Mouse (Mus musculus) inflammation-experienced regulatory T-cells (primary cell): ENCODE results near the gene Adam15. TPM values are rescaled to one million over a fixed set of nuclear protein-coding genes. Genes with fewer than 3 reads are reported as not detected.

Source experiments
- polyA plus RNA-seq, 2 experiments: library from polyadenylated mRNA; unstranded; fragments of 100-300 nt; shearing (Covaris generic); gene quantifications; one replicate each; pipeline ENCODE4 v1.2.1; 2017

Adam15 gene
- polyA plus RNA-seq, result 10 to 100 TPM; 24.1 to 31.4 TPM

DNA sequence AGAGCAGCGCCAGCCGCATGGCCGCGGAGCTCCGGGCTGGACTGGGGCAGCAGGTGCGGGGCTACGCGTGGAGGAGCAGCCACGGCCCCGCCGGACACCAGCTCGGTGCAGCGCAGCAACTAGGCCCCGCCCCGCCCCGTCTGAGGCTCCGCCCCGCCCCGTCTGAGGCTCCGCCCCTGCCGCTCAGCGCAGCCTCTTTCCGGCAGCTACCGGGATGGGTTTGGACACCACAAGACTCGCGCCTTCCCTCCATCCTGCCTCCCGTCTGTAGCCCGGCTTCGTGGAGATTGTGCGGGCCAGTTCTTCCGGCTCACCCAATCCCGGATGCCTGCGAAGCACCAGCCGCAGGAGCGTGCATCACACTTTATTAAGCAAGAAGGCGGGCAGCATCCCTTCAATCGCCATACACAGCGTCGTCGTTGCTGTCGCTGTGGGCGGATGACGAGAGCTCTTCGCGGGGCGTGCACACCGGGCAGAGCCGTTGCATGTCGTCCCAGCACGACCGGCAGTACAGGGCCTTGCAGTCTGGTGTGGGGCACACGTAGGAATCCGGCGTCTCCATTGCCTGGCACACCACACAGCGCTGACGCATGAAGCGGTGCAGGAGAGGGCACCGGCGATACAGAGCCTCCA, at the start of gene Adam15:
Adam15 (minus strand) TSS at position 128 of the 633 bp plus-strand sequence.

DNA sequence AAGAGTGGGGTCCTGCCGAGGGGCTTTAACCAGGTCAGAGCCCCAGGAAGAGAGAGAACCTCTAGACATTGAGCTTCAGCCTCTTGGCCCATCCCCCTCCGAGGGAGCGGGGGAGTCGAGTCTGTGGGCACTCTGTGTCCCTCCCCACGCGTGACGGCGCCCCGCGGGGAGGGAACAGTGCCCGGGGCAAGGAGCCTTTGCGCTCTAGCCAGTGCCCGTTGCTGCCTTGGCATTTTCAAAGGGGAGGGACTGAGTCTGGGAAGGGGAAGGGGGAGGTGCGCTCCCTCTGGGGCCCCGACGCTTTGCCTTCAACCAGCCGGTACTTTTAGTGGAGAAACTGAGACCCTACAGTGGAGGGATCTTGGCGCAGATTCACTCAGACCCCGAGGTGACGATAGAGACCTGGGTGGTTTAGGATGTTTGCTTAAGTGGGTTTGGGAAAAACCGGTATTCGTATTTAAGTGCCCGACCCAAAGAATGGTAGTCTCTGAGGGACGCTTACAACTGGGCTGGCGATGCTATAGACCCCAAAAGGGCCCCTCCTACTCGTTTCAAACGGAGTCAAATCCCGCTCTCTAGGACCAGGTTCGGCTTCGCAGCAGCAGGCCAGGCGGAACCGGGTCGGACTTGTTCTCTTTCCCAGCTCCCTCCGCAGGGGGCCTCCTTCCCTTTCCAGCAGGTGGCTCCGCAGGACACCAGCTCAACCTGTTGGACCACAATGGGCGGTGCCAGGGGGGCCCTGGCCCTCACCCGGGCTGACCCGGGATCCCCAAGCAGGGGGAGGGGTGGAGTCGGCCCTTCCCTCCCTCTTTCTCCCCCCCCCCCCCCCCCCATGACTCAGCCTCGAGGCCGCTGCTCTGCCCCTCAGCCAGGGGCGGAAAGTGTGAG, 44.5 kb upstream of the Adam15 start, which contains the start of gene Zbtb7b:
Zbtb7b (minus strand) TSS at position 771 of the 888 bp plus-strand sequence.

DNA sequence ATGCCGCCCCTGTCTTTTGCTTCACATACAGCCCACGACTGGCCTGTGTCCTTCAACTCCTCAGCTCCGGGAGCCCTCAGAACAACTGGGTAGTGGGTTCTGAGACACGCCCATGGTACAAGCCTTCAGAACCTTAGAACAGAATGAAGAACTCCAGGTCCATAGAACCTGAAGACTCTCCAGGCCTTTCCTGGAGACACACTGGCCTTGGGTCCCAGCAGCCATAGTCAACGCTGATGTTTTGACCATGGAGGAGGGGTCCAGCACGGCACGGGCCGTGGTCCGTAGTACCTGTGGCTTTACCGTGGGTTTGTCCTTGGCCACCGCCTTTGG, 15.3 kb upstream of the Adam15 start, which contains the start of gene Dcst1:
Dcst1 (minus strand) TSS at position 101 of the 333 bp plus-strand sequence.

DNA sequence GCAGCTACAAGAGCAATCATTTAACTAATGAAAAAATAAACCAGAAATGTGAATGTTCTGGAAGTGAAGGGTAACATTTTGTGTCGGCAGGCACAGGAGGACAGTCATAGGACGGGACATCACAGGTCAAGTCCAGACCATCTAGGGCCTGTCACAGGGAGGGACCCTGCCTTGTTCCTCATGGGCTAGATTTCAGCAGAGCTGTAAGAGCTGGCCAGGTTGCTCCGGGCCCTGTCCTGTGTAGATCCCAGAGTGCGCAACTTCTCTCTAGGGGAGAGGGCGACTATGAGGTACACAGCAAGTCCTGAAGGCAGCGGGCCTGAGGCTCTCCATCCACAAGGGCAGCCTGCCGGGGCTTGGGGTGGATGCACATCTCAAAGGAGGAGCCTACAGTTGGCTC, 11.9 kb upstream of the Adam15 start, which contains the start of gene Dcst2:
Dcst2 (plus strand) TSS at position 301 of the 400 bp plus-strand sequence.

DNA sequence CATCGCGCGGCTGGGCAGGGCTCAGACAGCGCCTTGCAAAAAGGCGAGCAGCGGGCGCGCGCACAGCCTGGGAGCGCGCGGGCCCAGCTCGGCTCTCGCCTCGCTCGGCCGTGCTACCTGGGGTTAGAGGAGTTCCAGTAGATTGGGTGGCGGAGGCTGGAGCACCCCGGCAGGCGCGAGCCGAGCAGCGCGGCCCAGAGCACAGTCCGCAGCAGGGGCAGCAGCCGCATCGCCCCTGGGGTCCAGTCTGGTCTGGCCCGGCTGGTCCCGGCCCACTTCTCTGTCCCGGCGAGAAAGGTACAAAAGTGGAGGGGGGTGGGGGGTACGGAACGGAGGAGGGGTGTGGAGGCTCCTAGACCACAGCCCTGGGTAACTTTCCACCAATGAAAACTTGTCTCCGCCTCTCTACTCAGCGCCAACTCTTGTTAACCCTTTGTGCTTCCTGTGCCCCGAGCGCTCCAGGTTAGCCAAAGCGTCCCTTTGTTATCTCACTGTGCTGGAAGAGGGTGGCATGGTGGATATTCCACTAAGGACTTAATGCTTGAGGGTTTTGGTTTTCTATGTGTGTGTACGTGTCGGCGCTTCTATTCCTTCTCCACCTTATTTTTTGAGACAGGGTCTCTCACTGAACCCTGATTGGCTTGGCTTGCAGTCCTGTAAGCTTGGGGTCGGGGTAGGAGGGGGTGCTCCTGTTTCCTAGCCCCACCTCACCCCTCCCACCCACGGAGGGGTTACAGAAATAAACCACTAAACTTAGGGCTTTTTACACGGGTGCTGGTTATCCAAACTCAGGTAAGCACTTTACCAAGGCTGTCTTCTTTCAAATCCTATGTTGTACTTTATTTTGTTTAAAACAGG, 11.8 kb downstream of the Adam15 start, which contains the start of gene Efna4:
Efna4 (minus strand) TSS at position 308 of the 858 bp plus-strand sequence.

DNA sequence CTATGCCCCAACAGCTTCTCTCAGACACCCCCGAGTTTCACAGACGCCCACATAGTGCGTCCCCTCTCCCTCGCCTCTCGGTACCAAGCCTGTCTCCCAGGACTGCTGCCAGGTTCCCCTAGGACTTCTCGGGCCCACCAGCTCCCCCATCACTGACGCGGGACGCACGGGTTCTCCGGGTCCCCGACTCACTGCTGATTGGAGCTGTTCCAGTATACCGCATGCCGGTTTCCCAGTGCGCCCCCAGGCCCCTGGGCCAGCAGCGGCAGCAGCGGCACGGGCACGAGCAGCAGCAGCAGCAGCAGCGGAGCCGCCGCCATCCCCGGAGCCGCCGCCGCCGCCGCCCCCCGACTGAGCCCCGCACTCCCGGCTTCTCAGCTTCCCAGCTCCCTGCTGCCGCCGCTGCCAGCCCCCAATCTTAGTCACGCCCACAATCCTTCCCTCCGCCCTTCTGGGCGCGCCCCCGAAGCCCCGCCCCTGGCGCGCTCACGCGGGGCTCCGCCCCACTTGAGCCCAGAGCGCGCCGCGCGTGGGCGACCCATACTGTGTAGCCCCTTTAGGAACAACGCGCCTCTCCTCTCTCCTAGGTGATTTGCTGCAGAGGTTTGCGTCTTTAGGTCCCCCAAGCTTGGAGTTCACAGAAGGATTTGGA, 27.2 kb downstream of the Adam15 start, which contains the start of gene Efna3:
Efna3 (minus strand) TSS at position 452 of the 652 bp plus-strand sequence.

Other genes starting within 250 kb of the Adam15 start
- gene Gm43738, start 248.9 kb downstream of the Adam15 start, polyA plus RNA-seq, result under 1 TPM in 1 of 2 experiments, not detected in 1; 0.23 TPM
- 100 to 1,000 TPM in 1 of 2 experiments, 10 to 100 TPM in 1; 59.8 to 110 TPM for gene Fdps, start 248.0 kb downstream of the Adam15 start, polyA plus RNA-seq
- 1 to 10 TPM in 1 of 2 experiments, not detected in 1; 1.8 TPM for gene Pklr, start 213.9 kb downstream of the Adam15 start, polyA plus RNA-seq
- gene Hcn3, start 189.8 kb downstream of the Adam15 start, polyA plus RNA-seq, result 1 to 10 TPM in 1 of 2 experiments, under 1 TPM in 1; 0.76 to 2.1 TPM
- gene Clk2, start 185.2 kb downstream of the Adam15 start, polyA plus RNA-seq, result 100 to 1,000 TPM; 115 to 129 TPM
- gene Scamp3, start 172.5 kb downstream of the Adam15 start, polyA plus RNA-seq, result 100 to 1,000 TPM; 257 to 293 TPM
- 100 to 1,000 TPM; 204 to 228 TPM for gene Fam189b, start 166.9 kb downstream of the Adam15 start, polyA plus RNA-seq
- gene Gba, start 147.1 kb downstream of the Adam15 start, polyA plus RNA-seq, result 100 to 1,000 TPM; 120 to 135 TPM
- 1 to 10 TPM in 1 of 2 experiments, under 1 TPM in 1; 0.88 to 1.6 TPM for gene Thbs3, start 134.8 kb downstream of the Adam15 start, polyA plus RNA-seq
- gene Mtx1, start 122.9 kb downstream of the Adam15 start, polyA plus RNA-seq, result 100 to 1,000 TPM; 121 to 126 TPM
- 1 to 10 TPM in 1 of 2 experiments, not detected in 1; 1.2 TPM for gene Muc1, start 120.9 kb downstream of the Adam15 start, polyA plus RNA-seq
- gene Krtcap2, start 104.0 kb downstream of the Adam15 start, polyA plus RNA-seq, result 100 to 1,000 TPM; 235 to 244 TPM
- 1 to 10 TPM; 3.0 to 3.5 TPM for gene Trim46, start 103.7 kb downstream of the Adam15 start, polyA plus RNA-seq
- gene Dpm3, start 90.6 kb downstream of the Adam15 start, polyA plus RNA-seq, result 10 to 100 TPM; 84.5 to 92.4 TPM
- 100 to 1,000 TPM; 239 to 241 TPM for gene Slc50a1, start 79.4 kb downstream of the Adam15 start, polyA plus RNA-seq
- gene Efna1, start 68.9 kb downstream of the Adam15 start, polyA plus RNA-seq, result not detected
- under 1 TPM in 1 of 2 experiments, not detected in 1; 0.49 TPM for gene Efna3, start 27.0 kb downstream of the Adam15 start, polyA plus RNA-seq
- under 1 TPM; 0.42 to 0.82 TPM for gene Efna4, start 12.0 kb downstream of the Adam15 start, polyA plus RNA-seq
- under 1 TPM; 0.27 to 0.37 TPM for gene Dcst2, start 12.0 kb upstream of the Adam15 start, polyA plus RNA-seq
- under 1 TPM; 0.32 to 0.40 TPM for gene Dcst1, start 15.3 kb upstream of the Adam15 start, polyA plus RNA-seq
- 10 to 100 TPM; 45.3 to 49.2 TPM for gene Zbtb7b, start 44.8 kb upstream of the Adam15 start, polyA plus RNA-seq
- gene Lenep, start 52.8 kb upstream of the Adam15 start, polyA plus RNA-seq, result 1 to 10 TPM in 1 of 2 experiments, not detected in 1; 1.8 TPM
- 10 to 100 TPM; 54.6 to 58.7 TPM for gene Flad1, start 61.9 kb upstream of the Adam15 start, polyA plus RNA-seq
- gene Cks1b, start 68.4 kb upstream of the Adam15 start, polyA plus RNA-seq, result 10 to 100 TPM; 13.5 to 16.3 TPM
- 10 to 100 TPM; 69.6 to 83.1 TPM for gene Shc1, start 68.4 kb upstream of the Adam15 start, polyA plus RNA-seq
- gene Pygo2, start 80.2 kb upstream of the Adam15 start, polyA plus RNA-seq, result 10 to 100 TPM; 76.0 to 78.7 TPM
- 100 to 1,000 TPM; 113 to 129 TPM for gene Pbxip1, start 86.7 kb upstream of the Adam15 start, polyA plus RNA-seq
- 10 to 100 TPM; 17.2 to 17.9 TPM for gene Pmvk, start 104.5 kb upstream of the Adam15 start, polyA plus RNA-seq
- gene Kcnn3, start 170.2 kb upstream of the Adam15 start, polyA plus RNA-seq, result under 1 TPM; 0.04 to 0.12 TPM